Mouse (Mus musculus): Measurements from ENCODE around the gene Chn1. TPM values are rescaled to one million over a fixed set of nuclear protein-coding genes. Genes with fewer than 3 reads are reported as not detected.

Gene Chn1
- total and polyA plus RNA-seq, 3 experiments: 4.2 to 17.0 (median 9.9) TPM

GRCm38 (mm10) chr2:73571901-73572300 lies 203.2 kb downstream of the Chn1 start:
- peaks cover 2% of the 10 kb centered on the region for H3K27me3 ChIP-seq (replicated peaks)
- no peaks in the 10 kb centered on the region for H3K9me3 ChIP-seq (replicated peaks; ENCODE audit: low read length)
- dilution Hi-C loops (cut with MboI; ENCODE audit: extremely low pct_ligation_motif_present, extremely low pct_unique_long_range_greater_than_20kb, low sequenced_read_pairs) (no loop called here), in situ Hi-C loops (cut with MboI; ENCODE audit: low pct_ligation_motif_present, low pct_unique_long_range_greater_than_20kb, low sequenced_read_pairs) (loop anchor here (25.0 kb wide), 1 partner anchor 315 kb away; the partner anchor contains the start of gene Atf2)
- no peaks in the 10 kb centered on the region for H3K79me2 ChIP-seq (replicated peaks; ENCODE audit: control insufficient read depth, extremely low read depth, insufficient read depth, poor library complexity, severe bottlenecking)
- H3K4me1 ChIP-seq (ENCODE audit: control insufficient read depth in 1 of 2, insufficient read depth in 2 of 2): peaks cover 8 to 12% of the 10 kb centered on the region in 2 experiments; a peak in 2 of 4 replicates
- TF ChIP-seq MXI1 (IDR thresholded peaks at IDR 0.05; ENCODE audit: low read depth, low read length) (no peak), BHLHE40 (IDR thresholded peaks at IDR 0.05; ENCODE audit: low read depth, low read length) (no peak), ZKSCAN1 (IDR thresholded peaks at IDR 0.05; ENCODE audit: borderline replicate concordance, low read depth, low read length) (no peak), USF2 (conservative IDR thresholded peaks at IDR 0.05; ENCODE audit: low read depth, low read length) (no peak), PAX5 (IDR thresholded peaks at IDR 0.05; ENCODE audit: low read length) (no peak), MEF2A (IDR thresholded peaks at IDR 0.05; ENCODE audit: borderline replicate concordance, low read depth, low read length) (no peak), ZMIZ1 (IDR thresholded peaks at IDR 0.05; ENCODE audit: low read depth, low read length) (no peak)
- no peak for DNase-seq (ENCODE audit: extremely low read depth)
- no peak overlapping the region for H3K27ac ChIP-seq (ENCODE audit: insufficient read depth, low read depth)
- no peak overlapping the region for H3K9ac ChIP-seq (ENCODE audit: insufficient read depth, low read depth)
- no peak overlapping the region for H3K4me2 ChIP-seq (ENCODE audit: insufficient read depth, low read depth, poor library complexity, severe bottlenecking)
- H3K4me3 ChIP-seq (replicated peaks in 1 of 3; ENCODE audit: low read depth in 2 of 3, low read length in 2 of 3, poor library complexity in 1 of 3): no peak overlapping the region
- H3K36me3 ChIP-seq (replicated peaks in 1 of 2; ENCODE audit: control insufficient read depth in 1 of 2, insufficient read depth in 1 of 2, low read length in 1 of 2): no peaks in the 10 kb centered on the region

GRCm38 (mm10) chr2:73571304-73571703 lies 203.8 kb downstream of the Chn1 start:
- H3K4me3 ChIP-seq (replicated peaks in 1 of 3; ENCODE audit: low read depth in 2 of 3, low read length in 2 of 3, poor library complexity in 1 of 3): no peak overlapping the region
- H3K9me3 ChIP-seq (replicated peaks; ENCODE audit: low read length): no peaks in the 10 kb centered on the region
- dilution Hi-C loops (cut with MboI; ENCODE audit: extremely low pct_ligation_motif_present, extremely low pct_unique_long_range_greater_than_20kb, low sequenced_read_pairs) (no loop called here), in situ Hi-C loops (cut with MboI; ENCODE audit: low pct_ligation_motif_present, low pct_unique_long_range_greater_than_20kb, low sequenced_read_pairs) (loop anchor here (25.0 kb wide), 1 partner anchor 316 kb away; the partner anchor contains the start of gene Atf2)
- no peak for DNase-seq (ENCODE audit: extremely low read depth)
- no peak overlapping the region for H3K27ac ChIP-seq (ENCODE audit: insufficient read depth, low read depth)
- peaks cover 2% of the 10 kb centered on the region for H3K27me3 ChIP-seq (replicated peaks)
- no peak overlapping the region for H3K9ac ChIP-seq (ENCODE audit: insufficient read depth, low read depth)
- TF ChIP-seq JUND (conservative IDR thresholded peaks at IDR 0.05; ENCODE audit: low read depth, low read length): no peak
- no peak for TF ChIP-seq NRF1 (IDR thresholded peaks at IDR 0.05; ENCODE audit: low read depth, low read length)
- TF ChIP-seq RCOR1 (conservative IDR thresholded peaks at IDR 0.05; ENCODE audit: low read depth, low read length): no peak
- TF ChIP-seq ETS1 (conservative IDR thresholded peaks at IDR 0.05; ENCODE audit: low read depth, low read length): no peak
- no peak for TF ChIP-seq MAFK (IDR thresholded peaks at IDR 0.05; ENCODE audit: insufficient replicate concordance, low read length)
- no peak for TF ChIP-seq ELF1 (IDR thresholded peaks at IDR 0.05; ENCODE audit: low read depth, low read length)
- TF ChIP-seq POLR2AphosphoS2 (IDR thresholded peaks at IDR 0.05; ENCODE audit: low read depth, low read length): no peak
- no peak overlapping the region for H3K4me2 ChIP-seq (ENCODE audit: insufficient read depth, low read depth, poor library complexity, severe bottlenecking)
- peaks cover 8 to 13% of the 10 kb centered on the region in 2 experiments; a peak in 2 of 4 replicates for H3K4me1 ChIP-seq (ENCODE audit: control insufficient read depth in 1 of 2, insufficient read depth in 2 of 2)
- no peaks in the 10 kb centered on the region for H3K36me3 ChIP-seq (replicated peaks in 1 of 2; ENCODE audit: control insufficient read depth in 1 of 2, insufficient read depth in 1 of 2, low read length in 1 of 2)
- H3K79me2 ChIP-seq (replicated peaks; ENCODE audit: control insufficient read depth, extremely low read depth, insufficient read depth, poor library complexity, severe bottlenecking): no peaks in the 10 kb centered on the region
